Mouse (Mus musculus): Measurements from ENCODE around the gene Ssx2ip.

The Ssx2ip gene

DNA sequence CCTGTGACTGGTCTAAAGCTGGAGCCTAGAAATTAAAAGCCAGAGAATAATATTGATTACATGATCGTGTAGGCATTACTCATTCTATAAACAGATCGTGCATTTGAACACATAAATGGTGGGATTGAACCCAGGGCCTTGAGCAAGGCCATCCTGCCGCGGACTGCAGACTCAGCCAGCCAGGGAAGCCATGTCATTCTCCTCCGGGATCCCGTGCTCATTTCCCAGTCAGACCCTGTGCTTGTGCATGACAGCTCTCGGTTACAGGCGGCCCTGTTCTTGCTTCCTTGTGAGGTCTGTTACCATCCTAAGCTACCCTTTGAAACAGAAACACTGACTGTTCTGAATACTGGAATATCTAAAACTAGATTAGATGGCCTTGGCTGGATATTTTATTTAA lies 30.2 kb downstream of the Ssx2ip start:
- no peak for DNase-seq (ENCODE audit: inconsistent age in 2 of 2, low spot score in 1 of 2)

DNA sequence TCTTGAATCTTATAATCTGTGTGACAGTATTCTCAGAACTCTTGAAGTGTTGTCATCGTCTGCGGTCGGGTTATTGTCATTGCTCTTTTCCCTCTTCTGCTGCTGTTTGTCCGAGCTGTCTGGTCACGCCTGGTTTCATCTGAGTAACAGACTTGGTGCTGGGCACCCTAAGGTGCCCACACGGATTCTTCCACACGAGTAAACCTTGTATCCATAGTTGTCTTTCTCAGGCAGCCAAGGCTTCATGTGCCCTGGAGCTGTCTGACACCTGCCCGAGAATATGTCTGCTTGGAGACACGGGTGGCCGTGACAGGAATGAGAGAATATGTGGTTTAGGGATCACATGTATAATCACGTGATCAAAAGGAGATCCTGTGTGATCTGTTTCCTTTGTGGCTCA lies 31.1 kb downstream of the Ssx2ip start:
- DNase-seq (ENCODE audit: inconsistent age in 2 of 2, low spot score in 1 of 2), result no peak

DNA sequence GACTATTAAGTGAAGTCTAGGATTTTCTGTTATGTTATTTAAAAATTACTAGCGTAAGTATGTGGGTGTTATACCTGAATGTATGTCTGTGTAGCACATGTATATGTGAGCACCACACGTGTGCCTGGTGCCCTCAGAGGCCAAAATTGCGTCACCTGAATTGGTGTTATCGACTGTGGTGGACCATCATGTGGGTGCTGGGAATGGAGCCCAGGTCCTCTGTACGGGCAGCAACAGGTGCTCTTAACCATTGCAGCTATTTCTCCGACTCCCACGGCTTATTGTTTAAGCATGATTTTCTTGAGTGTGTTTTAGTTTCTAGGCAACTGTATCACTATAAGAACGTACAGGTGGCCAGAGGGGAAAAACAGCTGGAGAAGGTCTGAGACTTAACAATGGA lies 31.7 kb downstream of the Ssx2ip start:
- DNase-seq (ENCODE audit: inconsistent age in 2 of 2, low spot score in 1 of 2), result no peak

DNA sequence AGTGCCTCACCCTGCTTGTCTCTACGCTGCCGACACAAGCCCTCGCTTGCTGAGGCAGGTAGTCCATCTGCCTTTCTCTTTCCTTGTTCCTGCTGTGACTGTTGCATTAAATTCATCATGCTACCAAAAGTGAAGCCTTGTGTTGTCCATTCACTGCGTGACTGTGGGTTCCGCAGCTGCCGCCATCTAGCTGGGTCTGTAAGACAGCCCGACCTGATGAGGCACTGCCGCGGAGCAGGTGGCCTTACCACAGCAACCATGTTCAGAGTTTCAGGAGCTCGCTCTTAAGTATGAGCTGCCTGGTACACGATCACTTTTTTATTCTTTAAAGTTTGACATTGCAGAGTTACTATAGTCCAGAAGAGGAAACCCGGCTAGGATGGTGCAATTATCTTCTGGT lies 35.6 kb downstream of the Ssx2ip start:
- no peak for DNase-seq (ENCODE audit: inconsistent age in 2 of 2, low spot score in 1 of 2)

DNA sequence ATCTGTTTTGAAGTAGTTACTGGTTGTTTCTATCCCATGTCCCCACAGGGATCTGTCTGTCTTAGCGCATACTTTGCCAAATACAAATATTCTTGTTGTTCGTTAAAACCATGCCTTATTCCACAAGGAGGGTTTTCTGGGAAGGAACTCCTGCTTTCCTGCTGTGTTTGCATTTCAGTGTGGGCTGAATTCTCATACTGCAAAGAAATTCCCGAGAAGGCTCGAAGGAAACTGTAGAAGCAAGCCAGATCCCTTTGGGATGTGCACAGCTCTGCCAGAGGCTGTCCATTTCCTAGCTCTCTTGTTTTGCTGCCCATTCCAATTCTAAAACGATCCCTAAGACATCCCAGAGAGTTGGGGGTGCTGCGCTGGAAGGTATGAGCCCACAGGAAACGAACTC lies 36.0 kb downstream of the Ssx2ip start:
- no peak for DNase-seq (ENCODE audit: inconsistent age in 2 of 2, low spot score in 1 of 2)

DNA sequence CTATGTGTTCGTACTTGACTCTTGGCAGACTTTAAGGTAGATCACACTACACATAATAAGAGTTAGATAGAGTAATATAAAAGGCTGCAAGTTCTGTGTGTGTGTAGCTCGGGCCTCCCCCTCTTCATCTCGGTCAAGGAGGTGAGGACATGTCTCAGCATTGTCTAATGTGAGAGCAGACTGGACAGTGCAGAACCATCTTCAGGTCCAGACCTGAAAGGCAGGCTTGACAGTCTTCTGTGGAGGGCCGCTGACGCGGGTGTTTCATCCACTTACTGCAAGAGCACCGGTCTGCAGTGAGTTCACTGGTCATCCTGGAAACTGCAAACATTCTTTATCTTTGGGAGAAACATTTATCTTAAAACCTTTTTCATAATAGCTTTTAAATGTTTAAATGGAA lies 38.0 kb downstream of the Ssx2ip start:
- no peak for DNase-seq (ENCODE audit: inconsistent age in 2 of 2, low spot score in 1 of 2)

DNA sequence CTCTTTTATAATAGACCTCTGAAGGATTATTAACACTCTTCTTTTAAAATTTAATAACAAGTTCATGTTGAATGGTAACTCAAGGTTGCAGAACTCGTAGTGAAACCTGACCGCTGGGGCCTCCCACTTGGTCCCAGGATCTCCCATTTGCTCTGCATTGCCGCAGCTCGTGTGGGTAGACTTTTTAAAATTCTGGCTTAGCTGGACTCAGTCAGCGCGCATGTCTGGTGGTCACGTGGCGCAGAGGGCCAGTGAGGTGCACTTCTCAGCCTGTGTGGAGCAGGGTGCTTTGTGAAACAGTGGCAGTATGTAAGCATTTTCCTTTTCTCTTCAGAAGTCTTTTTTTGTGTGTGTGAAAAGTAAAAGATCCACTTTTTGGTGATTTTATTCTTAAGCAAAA lies 38.5 kb downstream of the Ssx2ip start:
- no peak for DNase-seq (ENCODE audit: inconsistent age in 2 of 2, low spot score in 1 of 2)

DNA sequence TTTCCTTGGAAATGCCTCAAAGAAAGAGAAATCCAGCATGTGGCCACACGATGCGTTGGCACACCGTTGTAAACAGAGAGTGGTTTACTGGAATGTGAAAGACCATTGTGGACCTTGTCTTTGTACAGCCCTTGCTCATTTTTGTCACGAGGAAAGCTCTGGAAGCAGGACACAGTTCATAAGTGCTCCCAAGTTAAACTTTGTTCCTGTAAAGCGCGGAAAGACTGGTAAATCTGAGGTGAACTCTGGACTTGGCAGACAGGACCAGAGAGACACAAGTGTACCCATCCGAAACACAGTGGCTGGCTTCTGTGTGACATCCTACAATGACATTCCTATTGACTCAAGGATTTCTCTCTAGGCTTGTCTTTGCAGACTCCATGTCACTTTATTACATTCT lies 38.9 kb downstream of the Ssx2ip start:
- DNase-seq (ENCODE audit: inconsistent age in 2 of 2, low spot score in 1 of 2), result no peak

DNA sequence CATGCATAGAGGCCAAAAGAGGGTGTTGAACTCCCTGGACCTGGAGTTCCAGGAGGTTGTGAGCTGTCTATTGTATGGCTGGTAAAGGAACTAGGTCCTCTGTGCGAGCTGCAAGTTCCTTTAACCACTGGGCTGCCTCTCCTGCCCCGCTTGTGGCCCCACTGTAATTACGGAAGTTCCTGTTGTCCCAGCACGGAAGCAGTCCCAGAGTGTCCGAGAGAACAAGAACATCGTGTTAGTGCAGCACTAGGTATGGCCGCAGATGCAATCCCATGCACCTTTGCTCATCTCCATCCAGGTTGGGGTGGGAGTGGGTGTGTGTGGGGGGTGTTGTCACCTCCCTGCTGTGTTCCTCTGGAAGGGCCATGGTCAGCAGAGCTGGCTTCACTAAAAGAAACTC lies 40.4 kb downstream of the Ssx2ip start:
- DNase-seq (ENCODE audit: inconsistent age in 2 of 2, low spot score in 1 of 2), result no peak

DNA sequence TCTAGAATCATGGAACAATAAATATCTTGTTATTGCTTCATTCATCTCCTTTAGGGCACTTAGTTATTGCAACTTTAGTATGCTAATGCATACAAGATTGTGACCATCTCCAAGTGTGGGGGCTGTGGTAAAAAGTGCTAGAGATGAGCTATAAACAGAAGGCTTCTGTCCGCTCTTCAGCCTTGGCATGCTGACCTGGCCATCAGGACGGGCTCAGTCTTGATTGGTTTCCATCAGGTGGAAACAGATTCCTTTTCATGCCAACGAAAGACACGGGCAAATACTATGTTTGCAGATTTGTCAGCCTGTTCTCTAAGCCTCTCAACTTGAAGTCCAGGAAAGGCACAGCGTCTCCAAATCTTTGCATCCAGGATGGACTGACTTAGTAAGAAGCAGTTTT lies 42.7 kb downstream of the Ssx2ip start:
- DNase-seq (ENCODE audit: inconsistent age in 2 of 2, low spot score in 1 of 2), result no peak

DNA sequence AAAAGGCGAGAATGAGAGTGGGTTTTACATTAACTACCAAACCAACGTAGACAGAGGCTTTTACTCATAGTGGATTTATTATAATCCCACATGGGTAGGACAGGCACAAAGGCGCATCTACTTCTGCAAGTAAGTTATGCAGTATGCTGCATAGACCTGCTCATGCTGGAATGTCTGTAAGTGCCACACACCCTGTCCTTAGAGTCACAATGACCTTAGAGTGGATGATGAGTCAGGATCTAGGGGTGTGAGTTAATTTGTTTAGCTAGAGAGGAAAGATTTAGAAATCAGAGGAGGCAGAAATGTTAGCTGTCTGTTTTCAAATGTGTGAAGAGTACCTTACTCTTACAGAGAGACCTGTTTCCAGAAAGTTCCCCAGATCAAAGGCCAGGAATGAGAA lies 43.2 kb downstream of the Ssx2ip start:
- peak in 1 of 2 experiments; percentile 59 for DNase-seq (ENCODE audit: inconsistent age in 2 of 2, low spot score in 1 of 2)

DNA sequence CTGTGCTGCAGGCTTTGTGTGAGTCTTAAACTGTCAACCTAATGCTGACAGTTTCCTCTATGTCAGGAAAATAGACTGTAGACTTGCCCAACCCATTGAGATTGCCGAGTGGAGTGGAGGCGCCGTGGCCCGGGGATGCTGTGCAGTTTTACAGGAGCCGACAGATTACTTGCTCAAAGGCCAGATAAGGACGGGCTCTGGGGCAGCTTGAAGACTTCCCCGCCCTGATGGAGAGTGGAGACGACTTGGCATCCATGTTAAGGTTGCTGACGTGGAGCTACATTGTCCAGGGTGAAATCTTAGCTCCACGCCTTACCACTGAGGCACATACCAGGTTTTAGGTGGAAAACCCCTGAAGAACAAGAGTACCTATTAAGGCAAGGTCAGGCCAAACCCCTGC lies 43.9 kb downstream of the Ssx2ip start:
- no peak for DNase-seq (ENCODE audit: inconsistent age in 2 of 2, low spot score in 1 of 2)

DNA sequence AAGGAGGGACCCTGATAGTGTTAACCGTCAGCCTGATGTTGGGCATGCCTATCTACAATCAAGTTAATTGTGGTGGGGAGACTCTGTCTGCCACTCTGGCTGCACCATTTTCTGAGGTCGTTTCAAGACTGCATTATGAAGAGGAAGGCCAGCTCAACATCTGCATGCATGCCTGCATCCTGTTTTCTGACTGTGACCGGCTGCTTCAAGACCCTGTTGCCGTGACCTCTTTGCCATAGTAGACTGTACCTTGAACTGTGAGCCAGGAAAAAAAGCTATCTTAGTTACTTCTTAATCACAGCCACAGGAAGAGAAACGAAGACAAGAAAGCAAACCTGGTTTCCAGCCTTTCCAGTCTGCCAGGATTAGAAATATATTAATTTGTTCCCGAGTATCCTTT lies 44.5 kb downstream of the Ssx2ip start:
- DNase-seq (ENCODE audit: inconsistent age in 2 of 2, low spot score in 1 of 2), result no peak

DNA sequence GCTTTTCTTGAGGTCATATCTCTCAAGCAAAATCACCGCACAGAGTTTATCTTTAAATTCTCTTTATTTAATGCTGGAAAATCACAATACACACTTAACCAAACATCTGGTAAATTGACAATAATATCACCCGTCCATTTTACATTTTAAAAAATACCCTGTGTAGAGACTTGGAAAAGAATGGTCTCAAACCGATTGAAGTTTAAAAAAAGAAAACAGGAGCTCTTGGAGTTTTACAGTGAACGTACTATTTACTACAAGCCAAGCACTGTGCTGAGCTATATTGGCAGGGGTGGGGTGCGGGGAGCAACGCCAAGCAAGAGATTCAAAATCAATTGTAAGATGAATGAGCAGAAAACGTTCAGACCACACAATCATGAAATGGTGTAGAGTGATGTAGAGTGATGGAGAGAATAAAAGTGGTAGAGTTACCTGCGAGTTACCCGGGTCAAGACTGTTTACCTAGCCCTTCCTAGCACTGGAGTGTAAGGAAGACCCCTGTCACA lies 45.4 kb downstream of the Ssx2ip start, which contains the start of gene Ctbs:
Gene Ctbs (plus strand): TSS at position 51 of the 506 bp plus-strand sequence.
- DNase-seq (ENCODE audit: inconsistent age in 2 of 2, low spot score in 1 of 2), result no peak

DNA sequence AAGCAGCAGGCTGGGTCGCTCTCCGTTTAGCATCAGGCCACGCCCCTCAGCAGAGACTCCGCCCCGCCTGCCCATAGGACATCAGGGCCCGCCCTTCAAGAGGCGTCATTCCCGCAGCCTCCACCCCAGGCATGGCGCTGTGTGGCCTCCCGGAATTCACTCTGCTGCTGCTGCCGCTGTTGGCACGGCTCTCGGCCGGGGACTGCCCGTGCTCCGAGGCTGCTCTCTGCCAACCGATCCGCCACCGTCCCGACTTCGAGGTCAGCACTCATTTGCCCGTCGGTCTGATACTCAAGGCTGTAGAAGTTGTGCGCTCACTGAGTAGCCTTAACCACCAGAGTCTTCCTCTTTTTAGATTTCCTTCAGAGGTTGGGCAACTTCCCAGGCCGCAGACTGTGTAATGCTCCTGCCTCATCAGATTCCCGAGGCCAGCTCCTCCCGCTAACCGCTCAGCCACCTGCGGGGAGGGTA lies 46.0 kb downstream of the Ssx2ip start:
- peak; percentile 94 to 98 for DNase-seq (ENCODE audit: inconsistent age in 2 of 2, low spot score in 1 of 2)

DNA sequence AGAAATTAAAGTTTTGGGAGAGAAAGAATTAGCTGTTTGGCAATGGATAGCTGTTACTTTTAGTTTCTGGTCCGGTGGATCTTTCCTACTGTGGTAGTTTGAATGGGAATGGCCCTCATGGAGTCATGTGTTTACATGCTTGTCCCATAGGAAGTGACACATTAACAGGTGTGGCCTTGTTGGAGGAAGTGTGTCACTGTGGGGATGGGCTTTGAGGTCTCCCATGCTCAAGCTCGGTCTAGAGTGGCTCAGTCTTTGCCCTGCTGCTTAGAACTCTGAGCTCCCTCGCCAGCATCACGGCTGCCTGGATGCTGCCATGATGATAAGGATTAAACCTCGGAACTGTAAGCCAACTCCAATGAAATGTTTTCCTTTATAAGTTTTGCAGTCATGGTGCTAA lies 46.9 kb downstream of the Ssx2ip start:
- DNase-seq (ENCODE audit: inconsistent age in 2 of 2, low spot score in 1 of 2), result no peak

DNA sequence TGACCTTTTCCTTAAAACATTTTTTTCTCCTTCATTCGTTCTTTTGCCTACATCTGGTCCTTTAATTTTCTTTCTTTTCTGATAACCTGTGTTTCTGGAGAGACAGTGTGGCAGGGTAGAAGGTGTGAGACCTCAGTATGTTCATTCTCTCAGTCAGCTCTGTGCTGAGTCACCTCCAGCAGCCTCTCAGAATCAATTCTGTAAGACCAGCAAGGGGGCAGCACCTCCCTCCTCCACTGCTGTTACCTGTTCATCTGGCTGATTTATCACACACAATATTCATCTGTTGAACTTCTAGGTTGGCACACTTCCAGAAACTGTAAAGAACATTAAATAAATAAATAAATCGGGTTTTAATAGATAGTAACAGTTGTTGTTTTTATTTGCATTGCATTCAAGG lies 58.5 kb downstream of the Ssx2ip start:
- no peak for DNase-seq (ENCODE audit: inconsistent age in 2 of 2, low spot score in 1 of 2)

DNA sequence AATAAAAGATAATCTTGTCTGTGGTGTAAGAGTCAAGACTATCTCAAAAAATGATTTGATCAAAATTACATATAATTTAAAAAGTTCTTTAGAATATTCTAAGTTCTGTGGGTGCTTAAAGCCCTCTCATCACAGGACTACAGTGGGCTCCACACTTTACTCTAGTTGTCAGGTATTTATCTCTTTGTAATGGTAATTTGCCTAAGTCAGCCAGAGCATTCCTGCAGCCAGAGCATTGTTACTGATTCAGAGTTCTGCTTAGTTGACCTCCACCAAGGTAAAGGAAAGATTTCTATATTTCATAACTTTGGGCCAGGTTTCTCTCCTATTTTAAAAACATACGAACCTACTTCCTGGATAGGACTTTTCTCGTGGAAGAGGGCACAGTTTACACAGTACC lies 64.8 kb downstream of the Ssx2ip start:
- no peak for DNase-seq (ENCODE audit: inconsistent age in 2 of 2, low spot score in 1 of 2)

DNA sequence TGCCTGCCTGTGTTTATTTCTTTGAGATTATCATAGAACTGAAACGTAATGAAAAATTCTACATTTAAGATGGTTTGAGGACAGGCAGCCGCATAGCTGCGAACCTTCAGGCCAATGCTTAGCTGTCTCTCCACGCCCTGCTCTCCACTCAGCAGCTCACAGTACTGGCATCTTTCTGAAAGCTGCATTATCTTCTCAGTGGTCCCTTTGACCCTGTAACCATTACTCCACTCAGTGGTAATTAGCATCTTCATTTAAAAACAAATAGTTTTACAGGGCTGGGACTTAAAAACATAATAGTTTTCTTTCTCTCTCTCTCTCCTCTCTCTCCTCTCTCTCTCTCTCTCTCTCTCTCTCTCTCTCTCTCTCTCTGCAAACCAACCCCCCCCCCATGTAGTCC lies 68.2 kb downstream of the Ssx2ip start:
- no peak for DNase-seq (ENCODE audit: inconsistent age in 2 of 2, low spot score in 1 of 2)

DNA sequence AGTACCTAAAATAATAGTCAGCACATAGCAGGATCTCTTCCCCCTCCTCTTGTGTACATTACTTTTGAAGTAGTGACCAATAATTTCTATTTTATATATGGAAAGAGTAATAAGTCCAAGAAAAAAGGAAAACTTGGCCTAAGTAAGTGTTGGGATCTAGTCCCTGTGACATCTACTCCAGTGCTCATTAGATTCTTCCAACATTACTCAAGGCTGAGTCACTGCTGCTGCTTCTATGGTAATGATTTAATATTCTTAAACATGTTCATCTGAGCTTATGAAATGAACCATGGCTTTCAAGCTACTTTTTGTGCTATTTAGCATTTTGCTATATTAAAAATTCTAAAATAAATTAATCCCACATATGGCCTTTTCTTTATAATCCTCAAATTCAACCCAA lies 69.3 kb downstream of the Ssx2ip start:
- DNase-seq (ENCODE audit: inconsistent age in 2 of 2, low spot score in 1 of 2), result peak in 1 of 2 experiments; percentile 33

DNA sequence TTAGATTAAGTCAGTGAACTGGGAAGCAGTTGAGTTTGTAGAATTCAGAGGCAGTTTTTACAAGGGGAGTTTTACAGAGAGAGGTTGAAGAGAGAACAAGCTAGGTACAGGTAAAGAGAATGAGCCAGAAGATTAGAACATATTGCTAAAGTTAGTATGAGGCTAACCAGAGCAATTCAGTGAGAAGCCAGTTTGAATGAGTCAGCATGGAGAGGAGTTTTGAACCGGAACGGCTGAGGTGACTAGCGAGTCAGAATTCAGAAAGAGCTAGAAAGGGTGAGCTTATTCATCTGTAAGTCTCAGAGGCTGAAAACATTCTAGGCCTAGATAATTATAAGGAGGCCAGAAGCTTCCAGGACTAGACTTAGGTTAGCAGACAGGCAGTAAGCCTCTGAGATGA lies 70.0 kb downstream of the Ssx2ip start:
- DNase-seq (ENCODE audit: inconsistent age in 2 of 2, low spot score in 1 of 2), result no peak

DNA sequence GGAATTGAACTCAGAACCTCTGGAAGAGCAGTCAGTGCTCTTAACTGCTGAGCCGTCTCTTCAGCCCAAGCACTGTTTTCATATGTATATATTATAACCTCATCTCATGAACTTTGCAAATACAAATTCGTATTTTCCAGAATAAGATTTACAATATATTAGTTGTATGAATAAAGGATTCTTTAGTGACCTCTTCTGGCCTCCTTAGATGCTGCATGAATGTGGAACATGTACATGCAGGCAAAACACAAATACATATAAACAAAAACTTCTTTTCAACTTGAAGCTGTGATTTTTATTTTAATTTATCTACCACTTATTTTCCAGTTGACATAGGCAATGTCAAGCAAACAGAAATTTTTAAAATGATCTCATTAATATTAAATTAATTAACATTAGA lies 77.6 kb downstream of the Ssx2ip start:
- no peak for DNase-seq (ENCODE audit: inconsistent age in 2 of 2, low spot score in 1 of 2)

DNA sequence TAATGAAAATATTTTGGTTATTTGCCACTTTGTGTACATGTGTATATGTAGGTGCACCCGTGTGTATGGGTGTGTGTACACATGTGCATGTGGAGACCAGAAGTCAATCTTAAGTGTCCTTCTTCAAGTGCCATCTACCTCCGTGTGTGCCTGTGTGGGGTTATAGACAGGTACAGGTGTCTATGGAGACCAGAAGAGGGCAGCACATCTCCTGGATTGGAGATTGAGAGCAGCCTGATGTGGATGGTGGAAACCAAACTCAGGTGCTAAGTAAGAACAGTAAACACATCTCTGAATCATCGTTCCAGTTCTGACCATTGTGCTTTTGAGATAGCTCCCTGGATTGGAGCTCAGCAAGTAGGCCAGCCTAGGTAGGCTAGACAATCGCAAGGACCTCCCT lies 82.0 kb downstream of the Ssx2ip start:
- DNase-seq (ENCODE audit: inconsistent age in 2 of 2, low spot score in 1 of 2), result no peak
